Mouse (Mus musculus) myocyte (in vitro differentiated cells): ENCODE data around the gene Hnrnpa3.

Source experiments
- E2F4 ChIP-seq: IDR thresholded peaks from one replicate; pipeline ENCODE4 v1.6.1; 2011; ENCODE audit warnings: mild to moderate bottlenecking, control low read depth, moderate library complexity; ENCODE audit not compliant: insufficient read depth
- POLR2A ChIP-seq: IDR thresholded peaks from one replicate; pipeline ENCODE4 v1.6.1; 2011; ENCODE audit warnings: low read depth, mild to moderate bottlenecking, control low read depth, moderate library complexity; ENCODE audit not compliant: insufficient read length

DNA sequence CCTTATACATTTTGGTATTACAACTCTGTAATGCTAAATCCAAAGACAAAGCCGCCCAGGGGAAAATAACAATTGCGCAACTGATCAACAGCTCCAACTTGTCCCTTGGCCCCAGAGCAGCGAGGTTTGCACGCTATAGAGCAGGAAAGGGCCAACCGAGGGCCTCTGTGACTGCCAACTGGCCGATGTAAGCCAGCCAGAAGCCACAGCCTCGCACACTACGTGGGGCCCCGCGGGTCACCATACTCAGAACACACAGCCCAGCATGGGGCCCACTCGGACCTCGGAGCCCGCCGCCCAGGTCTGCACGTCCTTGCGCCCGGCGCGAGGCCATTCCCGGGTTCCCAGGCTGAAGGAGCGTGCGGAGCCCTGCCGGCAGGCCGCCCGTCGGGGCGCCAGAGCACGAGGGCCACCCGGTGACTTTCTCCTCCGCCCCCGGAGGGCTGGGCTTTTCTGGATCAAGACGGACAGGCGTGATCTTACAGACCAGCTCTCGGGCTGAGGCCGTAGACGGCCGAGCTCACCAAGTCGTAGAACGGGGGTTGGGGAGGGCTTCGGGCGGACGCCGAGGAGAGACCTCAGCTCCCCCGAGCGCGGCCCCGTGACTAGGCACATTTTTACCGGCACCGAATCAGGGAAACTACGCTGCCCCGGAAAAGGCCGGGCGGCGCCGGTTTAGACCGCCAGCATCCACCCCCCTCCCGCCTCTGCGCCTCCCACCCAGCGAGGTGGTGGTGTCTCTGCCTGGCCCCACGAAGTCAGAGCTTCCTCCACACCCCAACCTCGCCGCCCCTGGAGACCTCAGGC is 44.5 kb downstream of the Hnrnpa3 start:
- TF ChIP-seq POLR2A (peak; percentile 69), E2F4 (no peak)
